19 mouse cellular contexts compared by ENCODE assay signal in genomic region chr6:134115219-134115968, GRCm38 (mm10).
A peak's percentile ranks its signal among the peaks of the same experiment; 100 is the strongest.
DNase-seq lines count a peak whose midpoint lies in the region; ATAC-seq and TF ChIP-seq lines count a peak whose summit lies in the region.
"Had no signal": no experiment of that assay in that cellular context is flagged by ENCODE, and none has a peak within 500 bp of the region (broad histone marks: within the 10 kb centered on the region; RNA-seq: fewer than 3 reads in every experiment).

No protein-coding gene starts in this region.

- WGBS in liver, embryonic 13.5 days (ENCODE audit: insufficient replicate concordance) = 66% methylated on average over 14 of the region's 14 CpGs
- WGBS in forebrain, embryonic 16.5 days = 93% methylated on average over 14 of the region's 14 CpGs
- WGBS in heart, embryonic 10.5 days = 89% methylated on average over 14 of the region's 14 CpGs

- no peak overlapping the region for H3K4me2 ChIP-seq in liver, embryonic 13.5 days
- H3K4me2 ChIP-seq in forebrain, embryonic 16.5 days (ENCODE audit: low read length) = no peak overlapping the region
- H3K4me2 ChIP-seq: heart, embryonic 11.5 days; hindbrain, embryonic 14.5 days had no signal

- H3K27ac ChIP-seq in liver, embryonic 13.5 days = peak overlapping the region; percentile 31
- H3K27ac ChIP-seq in forebrain, embryonic 16.5 days (ENCODE audit: low read length) = no peak overlapping the region
- H3K27ac ChIP-seq in heart, embryonic 10.5 days = no peak overlapping the region
- no peak overlapping the region for H3K27ac ChIP-seq in gastrocnemius, adult 2 months
- H3K27ac ChIP-seq: hindbrain, embryonic 14.5 days; midbrain, embryonic 10.5 days had no signal

- no peaks in the 10 kb centered on the region for H3K36me3 ChIP-seq in liver, embryonic 13.5 days
- no peaks in the 10 kb centered on the region for H3K36me3 ChIP-seq in forebrain, embryonic 16.5 days (ENCODE audit: control insufficient read depth, insufficient read depth)
- peaks cover 9% of the 10 kb centered on the region; the same call in 1 of the 2 replicates for H3K36me3 ChIP-seq in heart, embryonic 10.5 days

- H3K4me1 ChIP-seq in liver, embryonic 13.5 days (replicated peaks) = peaks cover 46% of the 10 kb centered on the region
- no peaks in the 10 kb centered on the region for H3K4me1 ChIP-seq in forebrain, embryonic 16.5 days (replicated peaks; ENCODE audit: control insufficient read depth, insufficient read depth, low read length)
- H3K4me1 ChIP-seq in heart, embryonic 10.5 days = peaks cover 59% of the 10 kb centered on the region

- no peak for TF ChIP-seq CTCF in gastrocnemius, adult 2 months (IDR thresholded peaks at IDR 0.05)

- H3K27me3 ChIP-seq in liver, embryonic 13.5 days = no peaks in the 10 kb centered on the region
- H3K27me3 ChIP-seq in forebrain, embryonic 16.5 days (replicated peaks; ENCODE audit: control insufficient read depth, insufficient read depth, low read length) = no peaks in the 10 kb centered on the region
- H3K27me3 ChIP-seq in heart, embryonic 10.5 days (ENCODE audit: insufficient read depth, poor library complexity, severe bottlenecking) = no peaks in the 10 kb centered on the region

- ATAC-seq in liver, embryonic 13.5 days (ENCODE audit: low read depth) = no peak
- ATAC-seq in hematopoietic stem cell, adult 5-6 weeks (replicated peaks in 1 of 2; ENCODE audit: insufficient read depth in 1 of 2, low FRiP score in 2 of 2, low TSS enrichment in 1 of 2, low read depth in 1 of 2, poor library complexity in 2 of 2, severe bottlenecking in 2 of 2) = peak; percentile 69 to 75
- ATAC-seq in forebrain, embryonic 16.5 days = no peak

- intact Hi-C loops in gastrocnemius, adult 2 months (cut with DNase I) = no loop called here

- H3K9ac ChIP-seq in liver, embryonic 13.5 days = no peak overlapping the region
- H3K9ac ChIP-seq in forebrain, embryonic 16.5 days (replicated peaks; ENCODE audit: low read depth, low read length) = no peak overlapping the region
- H3K9ac ChIP-seq: hindbrain, embryonic 14.5 days had no signal

- no peak overlapping the region for H3K4me3 ChIP-seq in liver, embryonic 13.5 days (replicated peaks)
- no peak overlapping the region for H3K4me3 ChIP-seq in forebrain, embryonic 16.5 days (replicated peaks; ENCODE audit: low read length)
- no peak overlapping the region for H3K4me3 ChIP-seq in heart, embryonic 10.5 days
- no peak overlapping the region for H3K4me3 ChIP-seq in gastrocnemius, adult 2 months
- H3K4me3 ChIP-seq: midbrain, embryonic 10.5 days had no signal

- H3K9me3 ChIP-seq in liver, embryonic 13.5 days (replicated peaks) = no peaks in the 10 kb centered on the region
- H3K9me3 ChIP-seq in forebrain, embryonic 16.5 days (ENCODE audit: control insufficient read depth, low read length) = no peaks in the 10 kb centered on the region
- H3K9me3 ChIP-seq in heart, embryonic 10.5 days = no peaks in the 10 kb centered on the region
- H3K9me3 ChIP-seq: midbrain, embryonic 10.5 days had no signal

- no peak for DNase-seq in liver, embryonic 13.5 days
- no peak for DNase-seq in liver
- peak; percentile 49 to 52 for DNase-seq in B cell, adult 2 months
- peak; percentile 28 to 41 for DNase-seq in monocyte, adult 2 months (ENCODE audit: low read depth in 1 of 2, low spot score in 2 of 2)
- DNase-seq in heart, embryonic 10.5 days (ENCODE audit: low spot score) = no peak
- no peak for DNase-seq in gastrocnemius, adult 2 months
- DNase-seq: adrenal gland, postnatal 10 days; cerebellum, adult 9-10 months; gastrocnemius, postnatal 36 days; heart, postnatal 14 days; kidney, adult 11 months; kidney, postnatal 10 days; right cerebral cortex, postnatal 4 days; thymus, postnatal 36 days had no signal

Comparison
In these comparisons a context has a peak if more than half of its experiments do, and no peak if none do; other contexts are left out.
1. ATAC-seq: peak in hematopoietic stem cell, adult 5-6 weeks (2 of 2); none in liver, embryonic 13.5 days (single experiment) and forebrain, embryonic 16.5 days (single experiment).
2. DNase-seq: peak in B cell, adult 2 months (2 of 2) and monocyte, adult 2 months (2 of 2); none in liver, embryonic 13.5 days (single experiment), liver (single experiment), heart, embryonic 10.5 days (single experiment) and gastrocnemius, adult 2 months (single experiment).